9 mouse cellular contexts compared by ENCODE assay signal in genomic region chr16:89517635-89518034, GRCm38 (mm10). TPM values are rescaled to one million over a fixed set of nuclear protein-coding genes. Genes with fewer than 3 reads are reported as not detected.
DNase-seq lines count a peak whose midpoint lies in the region; ATAC-seq lines count a peak whose summit lies in the region.
"Had no signal": no experiment of that assay in that cellular context is flagged by ENCODE, and none has a peak within 500 bp of the region (broad histone marks: within the 10 kb centered on the region; RNA-seq: fewer than 3 reads in every experiment).

No protein-coding gene starts in this region.

- H3K27me3 ChIP-seq in kidney, embryonic 14.5 days (ENCODE audit: control insufficient read depth, insufficient read depth, low read length), result no peaks in the 10 kb centered on the region
- no peaks in the 10 kb centered on the region for H3K27me3 ChIP-seq in forebrain, embryonic 16.5 days (replicated peaks; ENCODE audit: control insufficient read depth, insufficient read depth, low read length)

- H3K36me3 ChIP-seq in kidney, embryonic 14.5 days (ENCODE audit: control insufficient read depth, insufficient read depth, low read length), result no peaks in the 10 kb centered on the region
- H3K36me3 ChIP-seq in forebrain, embryonic 16.5 days (ENCODE audit: control insufficient read depth, insufficient read depth), result no peaks in the 10 kb centered on the region

- no peaks in the 10 kb centered on the region for H3K4me1 ChIP-seq in kidney, embryonic 14.5 days (ENCODE audit: control insufficient read depth, insufficient read depth, low read length)
- H3K4me1 ChIP-seq in forebrain, embryonic 16.5 days (replicated peaks; ENCODE audit: control insufficient read depth, insufficient read depth, low read length), result peaks cover 13% of the 10 kb centered on the region

- no peak for ATAC-seq in kidney, embryonic 14.5 days (ENCODE audit: low FRiP score, low TSS enrichment)
- ATAC-seq in forebrain, embryonic 16.5 days, result peak; percentile 39; the same call in 1 of the 2 replicates
- ATAC-seq in inflammation-experienced regulatory T-cells, adult 6 months, result no peak

- DNase-seq in kidney, adult 11 months, result peak; percentile 4
- DNase-seq in MN1 (ENCODE audit: low spot score), result peak; percentile 5
- DNase-seq in brain, adult 2 months (ENCODE audit: low read depth, low spot score), result peak; percentile 57
- peak; percentile 22 to 59 for DNase-seq in layer of hippocampus, adult 8-10 months (ENCODE audit: low spot score in 2 of 2)
- DNase-seq in ovary, postnatal 36 days (ENCODE audit: low spot score), result peak; percentile 36

- H3K9ac ChIP-seq in kidney, embryonic 14.5 days (ENCODE audit: low read depth, low read length), result no peak overlapping the region
- no peak overlapping the region for H3K9ac ChIP-seq in forebrain, embryonic 16.5 days (replicated peaks; ENCODE audit: low read depth, low read length)

- no peak overlapping the region for H3K4me2 ChIP-seq in kidney, embryonic 14.5 days (replicated peaks; ENCODE audit: low read depth, low read length)
- H3K4me2 ChIP-seq in forebrain, embryonic 16.5 days (ENCODE audit: low read length), result no peak overlapping the region

- no peak overlapping the region for H3K27ac ChIP-seq in kidney, embryonic 14.5 days (ENCODE audit: low read depth, low read length)
- H3K27ac ChIP-seq in forebrain, embryonic 16.5 days (ENCODE audit: low read length), result no peak overlapping the region

- H3K9me3 ChIP-seq in kidney, embryonic 14.5 days (ENCODE audit: control insufficient read depth, low read length), result no peaks in the 10 kb centered on the region
- no peaks in the 10 kb centered on the region for H3K9me3 ChIP-seq in forebrain, embryonic 16.5 days (ENCODE audit: control insufficient read depth, low read length)

- 65% methylated on average over 9 of the region's 9 CpGs for WGBS in kidney, embryonic 14.5 days
- 58% methylated on average over 9 of the region's 9 CpGs for WGBS in forebrain, embryonic 16.5 days

- no peak overlapping the region for H3K4me3 ChIP-seq in kidney, embryonic 14.5 days (ENCODE audit: low read length)
- H3K4me3 ChIP-seq in forebrain, embryonic 16.5 days (replicated peaks; ENCODE audit: low read length), result no peak overlapping the region

RNA-seq across cellular contexts. Expression of gene Krtap7-1, which starts 9.5 kb away (rescaled TPM):
- not detected in 2 replicates for polyA plus RNA-seq in kidney, embryonic 14.5 days (2014; fragmentation: Nextera tagmentation; extraction: Ambion mirVana)
- not detected in 2 replicates for polyA plus RNA-seq in forebrain, embryonic 16.5 days (2015; fragmentation: Nextera tagmentation; extraction: Ambion mirVana)
- not detected for total RNA-seq in layer of hippocampus, adult 8-10 months (2022)
- polyA plus RNA-seq in inflammation-experienced regulatory T-cells, adult 6 months (2017; shearing (Covaris generic)), result not detected
- total RNA-seq: left cerebral cortex, postnatal 14 days had no signal

RNA-seq across cellular contexts. Expression of gene Krtap8-1, which starts 29.9 kb away (rescaled TPM):
- not detected in 2 replicates for polyA plus RNA-seq in kidney, embryonic 14.5 days (2014; fragmentation: Nextera tagmentation; extraction: Ambion mirVana)
- not detected in 2 replicates for polyA plus RNA-seq in forebrain, embryonic 16.5 days (2015; fragmentation: Nextera tagmentation; extraction: Ambion mirVana)
- total RNA-seq in layer of hippocampus, adult 8-10 months (2022), result not detected
- polyA plus RNA-seq in inflammation-experienced regulatory T-cells, adult 6 months (2017; shearing (Covaris generic)), result not detected
- total RNA-seq: left cerebral cortex, postnatal 14 days had no signal

RNA-seq across cellular contexts. Expression of gene Krtap11-1, which starts 53.3 kb away (rescaled TPM):
- polyA plus RNA-seq in kidney, embryonic 14.5 days (2014; fragmentation: Nextera tagmentation; extraction: Ambion mirVana), result not detected in 2 replicates
- not detected in 2 replicates for polyA plus RNA-seq in forebrain, embryonic 16.5 days (2015; fragmentation: Nextera tagmentation; extraction: Ambion mirVana)
- not detected for total RNA-seq in layer of hippocampus, adult 8-10 months (2022)
- not detected for polyA plus RNA-seq in inflammation-experienced regulatory T-cells, adult 6 months (2017; shearing (Covaris generic))
- total RNA-seq: left cerebral cortex, postnatal 14 days had no signal

Comparison
In these comparisons a context has a peak if more than half of its experiments do, and no peak if none do; other contexts are left out.
1. DNase-seq: peak in every context shown above with its lines; median percentile 57 in brain, adult 2 months; 40 in layer of hippocampus, adult 8-10 months; 36 in ovary, postnatal 36 days; 5 in MN1; 4 in kidney, adult 11 months.